Mouse (Mus musculus) E14TG2a.4 (cell line): ENCODE data around the gene Ficd.

Experiments used
- CTCF ChIP-seq: conservative IDR thresholded peaks from 2 replicates; pipeline ENCODE4 v1.5.1; 2014; ENCODE audit warnings: low read length
- NANOG ChIP-seq: IDR thresholded peaks from 2 replicates; pipeline ENCODE4 v1.6.1; 2014; ENCODE audit warnings: borderline replicate concordance, low read length, mixed read lengths

DNA sequence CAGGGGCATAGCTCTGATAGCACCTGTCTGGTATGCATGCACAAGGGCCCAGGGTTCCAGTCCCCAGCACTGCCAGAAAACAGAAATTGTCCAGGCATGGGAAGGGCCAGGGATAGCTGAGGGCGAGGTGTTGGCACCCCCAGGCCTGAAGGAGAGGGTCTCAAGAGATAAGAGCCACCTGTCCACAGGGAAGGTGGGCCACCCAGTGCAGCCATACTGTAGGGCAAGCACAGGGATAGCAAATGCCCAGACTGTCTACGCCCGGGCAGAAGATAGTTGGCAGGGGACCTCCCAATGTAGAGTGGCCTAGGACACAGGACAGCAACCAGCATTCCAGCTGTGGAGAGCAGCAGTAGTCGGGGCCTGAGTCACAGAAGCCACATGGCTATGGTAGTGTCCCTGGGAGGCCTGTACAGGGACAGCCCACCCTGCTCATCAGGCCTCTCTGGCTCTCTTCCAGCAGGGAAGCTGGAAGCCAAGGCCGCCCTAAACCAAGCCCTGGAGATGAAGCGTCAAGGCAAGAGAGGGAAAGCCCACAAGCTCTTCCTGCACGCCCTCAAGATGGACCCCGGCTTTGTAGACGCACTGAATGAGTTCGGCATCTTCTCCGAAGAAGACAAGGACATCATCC, 2.1 kb downstream of the Ficd start:
- TF ChIP-seq CTCF (no peak), NANOG (no peak)
